Mouse (Mus musculus): ENCODE data around the gene Gm11042.

Gm11042 gene

GRCm38 (mm10) chr12:74316344-74316973 lies at the start of gene Gm11042:
Gm11042 (minus strand) TSS chr12:74316394.
- no peak for DNase-seq (ENCODE audit: low spot score)

DNA sequence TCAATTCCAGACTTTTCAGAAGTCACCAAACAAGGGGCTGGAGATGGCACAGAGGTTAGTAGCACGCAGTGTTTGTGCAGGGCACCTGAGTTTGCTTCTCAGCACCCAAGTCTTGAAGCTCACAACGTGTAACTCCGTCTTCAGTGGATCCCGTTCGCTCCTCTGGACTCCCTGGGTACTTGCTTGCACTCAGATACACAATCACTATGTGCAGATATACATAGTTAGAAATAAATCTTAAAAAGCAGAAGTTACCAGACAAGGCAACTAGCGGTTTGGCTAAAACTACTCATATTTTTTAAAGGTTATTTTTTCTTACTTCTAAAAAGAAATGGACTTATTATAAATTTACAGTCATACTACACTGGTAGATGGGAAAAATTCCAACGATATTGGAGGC lies 48.3 kb upstream of the Gm11042 start:
- no peak for DNase-seq (ENCODE audit: low spot score)

- peak; percentile 11 for DNase-seq (ENCODE audit: low spot score)
These were observed 46.9 kb upstream of the Gm11042 start for GRCm38 (mm10) chr12:74363076-74363475.

DNA sequence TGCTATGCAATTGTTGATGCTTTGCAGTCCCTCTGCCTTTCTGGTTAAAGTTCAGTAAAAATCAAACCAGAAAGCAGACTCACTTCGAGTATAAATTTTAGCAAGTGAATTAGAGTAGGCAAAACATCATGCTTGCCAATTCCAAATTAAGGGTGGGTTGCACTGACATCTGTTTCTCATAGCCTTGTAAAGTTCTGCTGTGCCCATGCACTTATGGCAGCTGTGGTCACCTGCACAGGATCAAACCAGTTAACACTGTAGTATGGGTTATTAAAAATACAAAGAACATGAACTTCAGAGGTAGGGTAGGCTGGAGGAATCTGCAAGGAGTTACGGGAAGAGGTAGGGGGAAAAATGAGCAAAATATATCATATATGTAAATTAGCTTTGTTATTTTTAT lies 46.3 kb upstream of the Gm11042 start:
- no peak for DNase-seq (ENCODE audit: low spot score)

DNA sequence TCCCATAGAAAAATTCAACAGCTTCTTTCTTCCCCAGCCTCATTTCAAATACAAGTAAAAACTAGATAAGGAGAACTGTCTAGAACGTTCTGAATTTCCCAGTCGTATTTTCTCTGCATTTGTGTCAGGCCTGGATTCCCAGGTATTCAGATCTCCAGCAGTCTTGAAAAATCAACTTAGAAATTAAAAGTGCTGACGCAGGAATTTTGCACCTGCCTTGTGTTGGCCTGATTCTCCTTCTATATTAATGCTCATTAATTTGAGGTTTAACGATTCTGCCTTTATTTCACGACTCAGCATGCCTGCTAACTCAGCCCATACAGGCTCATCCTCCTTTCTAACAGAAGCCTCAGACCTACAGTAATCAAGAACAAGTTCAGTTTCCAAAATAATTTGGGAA lies 43.6 kb upstream of the Gm11042 start:
- DNase-seq (ENCODE audit: low spot score): no peak

DNA sequence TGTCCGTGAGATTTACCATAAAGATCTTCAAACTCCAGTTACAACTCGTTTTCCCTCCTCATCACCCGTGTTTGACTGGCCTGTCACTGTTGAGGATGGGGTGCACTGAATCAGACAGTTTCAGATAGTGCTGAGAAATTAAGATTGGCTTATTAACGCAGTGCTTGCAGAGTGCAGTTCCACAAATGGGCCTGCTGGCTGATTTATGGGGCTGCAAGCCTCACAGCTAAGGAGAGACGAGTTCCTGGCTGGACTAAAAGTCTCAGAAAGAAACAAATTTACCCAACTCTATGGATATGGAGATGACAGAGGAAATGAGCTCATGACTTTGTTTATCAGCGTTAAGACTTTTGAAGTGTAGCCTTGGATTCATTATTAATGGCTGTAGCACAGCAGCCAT lies 41.6 kb upstream of the Gm11042 start:
- DNase-seq (ENCODE audit: low spot score): no peak

- no peak for DNase-seq (ENCODE audit: low spot score)
These were observed 26.5 kb upstream of the Gm11042 start for GRCm38 (mm10) chr12:74342720-74343119.

GRCm38 (mm10) chr12:74340070-74340469 lies 23.9 kb upstream of the Gm11042 start:
- no peak for DNase-seq (ENCODE audit: low spot score)

- DNase-seq (ENCODE audit: low spot score): no peak
These were observed 17.5 kb upstream of the Gm11042 start for GRCm38 (mm10) chr12:74333706-74334105.

DNA sequence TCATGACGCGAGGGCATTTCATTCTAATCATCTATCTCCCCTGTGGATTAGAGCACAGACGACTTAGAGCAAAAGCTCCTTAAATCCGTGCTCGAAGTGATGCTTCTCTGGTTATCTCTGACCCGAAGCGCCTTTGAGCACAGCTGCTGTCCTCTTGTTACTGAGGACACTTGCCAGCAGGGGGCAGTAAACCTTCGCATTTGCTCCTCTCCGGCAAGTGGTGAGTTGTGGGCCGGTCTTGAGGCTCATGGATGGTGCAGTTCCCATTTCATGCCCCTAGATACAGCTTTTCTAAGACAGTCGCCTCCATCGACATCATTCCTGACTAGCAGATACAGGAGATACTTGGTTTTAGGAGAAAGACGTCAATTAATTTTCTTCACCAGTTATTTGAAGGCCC lies 16.8 kb upstream of the Gm11042 start:
- peak; percentile 83 for DNase-seq (ENCODE audit: low spot score)

DNA sequence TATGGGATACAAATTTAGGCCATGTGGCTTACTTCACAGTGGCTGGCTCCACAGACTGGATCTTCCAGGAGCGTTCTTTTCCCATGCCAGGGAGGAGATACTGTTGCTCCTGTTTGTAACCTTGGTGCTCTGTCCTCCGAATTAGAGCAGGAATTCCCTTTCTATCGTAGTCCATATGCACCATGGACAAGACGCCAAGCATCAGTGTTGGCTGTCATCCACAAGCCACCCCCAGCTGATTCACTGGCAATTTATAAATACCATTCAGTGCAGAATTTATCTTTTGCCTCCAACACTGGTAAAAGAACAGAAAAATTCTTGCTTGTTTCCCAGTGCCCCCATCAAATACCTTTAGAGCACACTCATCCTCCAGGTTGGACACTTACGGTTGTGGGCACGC lies 13.6 kb upstream of the Gm11042 start:
- no peak for DNase-seq (ENCODE audit: low spot score)

DNA sequence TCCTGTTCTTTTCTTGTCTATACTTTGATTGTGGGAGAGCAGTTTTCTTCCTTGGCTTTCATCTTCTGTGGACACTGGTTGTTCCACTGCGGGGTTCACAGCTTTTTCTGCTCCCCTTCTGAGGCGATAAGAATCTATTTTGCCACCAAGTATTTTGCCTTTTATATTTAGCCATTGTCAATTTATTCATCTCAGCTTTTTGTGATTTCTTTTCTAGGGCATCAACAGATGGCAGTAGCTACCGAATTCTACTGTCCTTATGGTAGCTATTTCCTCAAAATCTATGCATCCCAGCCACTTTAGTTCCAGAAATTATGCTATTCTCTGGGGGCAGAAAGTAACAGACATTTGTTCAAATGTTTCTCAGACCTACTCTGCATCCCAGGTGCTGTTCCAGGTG lies 10.4 kb upstream of the Gm11042 start:
- no peak for DNase-seq (ENCODE audit: low spot score)

- no peak for DNase-seq (ENCODE audit: low spot score)
These were observed 5.8 kb upstream of the Gm11042 start for GRCm38 (mm10) chr12:74321981-74322380.

DNA sequence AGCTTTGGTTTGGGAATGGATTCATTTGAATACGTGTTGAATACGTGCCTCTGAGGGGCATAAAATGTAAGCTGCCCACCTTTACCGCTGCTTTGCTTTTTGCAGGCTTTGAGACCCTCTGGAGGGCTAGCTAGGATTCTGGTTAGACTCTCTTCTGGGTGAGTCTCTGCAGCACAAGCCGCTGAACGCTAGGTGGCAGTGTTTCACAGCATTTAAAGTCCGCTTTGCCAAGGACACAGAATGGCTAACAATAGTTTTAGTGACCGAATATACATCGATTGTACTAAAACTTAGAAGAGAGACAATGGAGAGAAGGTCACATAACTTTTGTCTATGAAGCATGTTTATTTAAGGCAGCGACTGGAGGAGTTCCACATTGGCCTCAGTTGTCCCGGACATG lies 4.1 kb upstream of the Gm11042 start:
- DNase-seq (ENCODE audit: low spot score): peak; percentile 70

DNA sequence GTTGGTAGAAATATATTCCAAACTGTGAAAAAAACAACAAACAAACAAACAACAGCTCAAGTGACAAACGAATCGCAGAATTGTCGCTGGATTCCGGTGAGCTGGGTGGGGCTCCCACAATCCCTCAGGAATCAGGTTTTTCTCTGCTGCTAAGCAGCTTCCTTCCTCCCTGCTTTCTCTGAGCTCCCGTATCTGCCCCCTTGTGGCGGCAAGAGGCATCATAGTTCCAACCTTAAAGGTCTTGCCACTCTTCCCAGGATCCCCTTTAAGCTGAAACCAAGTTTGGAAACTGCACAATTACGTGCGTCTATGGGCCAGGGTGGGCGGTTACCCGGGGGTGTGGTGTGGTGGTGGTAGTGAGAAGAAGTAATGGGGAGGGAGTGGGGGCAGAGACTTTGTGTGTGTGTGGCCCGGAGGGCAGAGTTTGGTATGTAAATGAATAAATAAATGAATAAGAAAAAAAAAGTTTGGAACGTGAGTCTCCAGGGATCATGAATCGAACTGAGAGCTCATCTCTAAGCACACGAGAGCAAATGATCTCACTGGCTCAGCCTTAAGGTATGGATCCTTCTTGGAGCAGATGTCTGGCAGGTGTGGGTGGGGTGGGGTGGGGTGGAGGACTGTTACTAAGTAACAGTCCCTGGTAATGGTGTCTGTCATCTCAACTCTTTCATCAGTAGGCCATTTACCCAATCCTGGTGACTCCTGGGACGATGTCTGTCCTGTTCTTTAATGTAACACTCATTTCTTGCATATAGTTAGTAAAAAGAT lies 980 bp upstream of the Gm11042 start:
- peak; percentile 61 for DNase-seq (ENCODE audit: low spot score)

GRCm38 (mm10) chr12:74315221-74315620 lies 973 bp downstream of the Gm11042 start:
- DNase-seq (ENCODE audit: low spot score): no peak

DNA sequence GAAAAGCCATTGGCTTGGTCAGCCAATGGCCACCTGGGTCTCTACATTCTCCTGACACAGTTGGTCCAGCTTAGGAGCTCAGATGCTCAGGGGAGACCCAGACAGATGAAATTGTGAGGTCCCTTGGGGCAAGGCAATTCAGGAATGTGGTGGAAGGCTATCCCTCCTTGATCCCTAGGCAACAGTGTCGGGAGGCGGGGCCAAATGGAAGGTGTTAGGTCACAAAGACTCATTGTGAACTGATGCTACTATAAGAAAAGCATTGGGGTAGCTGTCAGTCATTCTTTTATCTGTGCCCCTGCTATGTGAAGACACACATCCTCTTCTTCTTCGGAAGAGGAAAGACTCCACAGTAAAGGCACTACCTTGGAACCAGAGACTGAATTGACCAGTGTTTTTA lies 3.6 kb downstream of the Gm11042 start:
- DNase-seq (ENCODE audit: low spot score): no peak

- peak; percentile 51 for DNase-seq (ENCODE audit: low spot score)
These were observed 12.5 kb downstream of the Gm11042 start for GRCm38 (mm10) chr12:74303418-74304294.

DNA sequence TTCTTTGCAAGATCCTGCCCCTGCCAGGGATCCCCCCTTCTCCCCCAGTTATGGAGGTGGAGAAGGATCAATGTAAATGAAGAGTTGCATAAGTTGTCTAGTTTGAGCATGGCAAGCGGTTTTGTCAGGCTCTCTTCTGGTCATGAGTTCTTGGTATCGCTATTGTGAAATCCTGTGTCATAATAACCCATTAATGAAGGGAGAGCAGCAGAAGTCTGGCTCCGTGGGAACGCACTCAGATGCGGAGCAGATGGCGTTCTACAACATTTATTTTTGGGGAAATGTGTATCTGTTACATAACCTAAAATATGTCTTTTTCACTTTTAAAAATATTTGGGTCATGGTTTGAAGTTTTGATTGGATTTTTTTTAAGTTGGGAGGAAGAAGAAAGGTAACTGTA lies 14.6 kb downstream of the Gm11042 start:
- peak; percentile 73 for DNase-seq (ENCODE audit: low spot score)

DNA sequence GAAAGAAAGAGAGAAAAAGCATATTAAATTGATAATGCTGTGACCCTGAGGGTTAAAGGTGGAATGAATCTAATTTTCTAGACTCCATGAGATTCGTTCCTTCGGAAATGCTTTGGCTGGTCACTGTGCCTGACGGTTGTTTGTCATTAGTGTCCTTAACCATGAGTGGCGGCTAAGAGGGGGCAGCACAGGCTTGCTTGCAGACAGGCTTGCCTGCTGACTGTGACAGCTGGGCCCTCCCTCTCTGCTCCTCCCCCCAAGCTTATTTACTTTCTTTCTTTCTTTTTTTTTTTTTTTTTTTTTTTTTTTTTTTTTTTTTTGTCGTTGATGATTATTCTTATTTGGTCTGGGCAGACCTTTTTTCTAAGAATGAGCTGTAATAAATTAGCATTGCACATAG lies 19.8 kb downstream of the Gm11042 start:
- no peak for DNase-seq (ENCODE audit: low spot score)

DNA sequence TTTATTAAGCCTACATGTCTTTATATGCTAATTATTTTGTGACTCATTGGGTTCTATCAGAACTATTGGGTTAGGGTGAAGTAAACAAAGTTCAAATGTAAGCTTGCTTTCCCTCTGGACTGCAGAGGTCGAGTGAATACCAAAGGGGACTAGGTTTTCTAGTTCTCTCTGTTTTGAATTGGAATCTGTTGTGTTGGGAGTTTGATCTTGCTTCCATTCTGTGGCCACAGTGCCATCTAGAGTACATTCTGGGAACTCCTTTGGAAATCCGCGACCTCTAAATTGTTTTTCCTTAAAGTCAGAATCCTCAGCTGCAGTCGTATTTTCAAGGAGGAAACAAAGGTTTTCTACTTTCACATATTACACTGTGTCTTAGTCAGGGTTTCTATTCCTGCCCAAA lies 22.6 kb downstream of the Gm11042 start:
- peak; percentile 64 for DNase-seq (ENCODE audit: low spot score)

DNA sequence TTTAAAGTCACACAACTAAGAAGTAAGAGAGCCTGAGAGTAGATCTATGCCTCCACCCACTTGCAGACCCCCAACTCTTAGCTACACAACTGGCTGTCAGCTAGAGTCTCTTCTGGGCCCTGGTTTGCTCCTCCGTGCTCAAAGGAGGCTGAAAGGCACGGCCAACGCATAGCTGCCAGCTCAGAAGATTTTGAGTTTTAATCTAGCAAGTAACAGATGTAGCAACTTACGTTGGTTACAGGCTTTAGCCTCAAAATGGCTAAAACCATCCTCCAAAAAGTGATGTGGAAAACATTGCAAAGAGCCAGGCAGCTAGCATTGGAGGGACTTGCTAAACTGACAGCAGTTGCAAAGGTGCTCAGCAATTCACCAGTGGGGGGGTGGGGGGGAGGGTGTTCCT lies 25.2 kb downstream of the Gm11042 start:
- DNase-seq (ENCODE audit: low spot score): no peak

DNA sequence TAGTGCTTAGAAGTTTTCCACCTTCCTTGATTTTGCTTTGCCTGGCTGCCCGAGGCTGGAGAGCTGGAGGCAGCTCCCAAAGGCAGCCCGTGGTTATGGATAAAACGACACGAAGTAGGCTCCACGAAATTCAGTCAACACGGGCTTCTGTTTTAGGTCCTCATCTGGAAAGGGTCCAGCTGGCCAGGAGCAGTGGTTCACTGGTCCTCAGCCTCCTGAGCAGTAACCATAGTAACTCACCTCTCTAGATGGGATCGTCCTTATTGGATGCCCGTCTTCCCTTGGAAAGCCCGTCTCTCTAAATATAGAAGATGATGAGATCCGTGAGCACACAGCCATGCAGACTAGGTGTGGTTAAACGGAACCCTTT lies 31.5 kb downstream of the Gm11042 start:
- DNase-seq (ENCODE audit: low spot score): peak; percentile 48

Measured in layer of hippocampus, adult 11-12 months (tissue).